Mouse (Mus musculus) thymus, adult 2 months (tissue): Measurements from ENCODE around the gene Fbxo39. TPM values are rescaled to one million over a fixed set of nuclear protein-coding genes. Genes with fewer than 3 reads are reported as not detected.

Experiments used
- DNase-seq: peaks from one replicate; pipeline ENCODE4 v3.0.0; 2021
- H3K27ac ChIP-seq: fragments of 200-500 bp; 2 replicates; pipeline ENCODE4 v1.5.1; 2012; ENCODE audit warnings: low read length, control low read depth; ENCODE audit not compliant: control insufficient read depth, insufficient read depth
- H3K27me3 ChIP-seq: fragments of 200-500 bp; 2 replicates; pipeline ENCODE4 v1.6.1; 2012; ENCODE audit warnings: mild to moderate bottlenecking, low read length, moderate library complexity, mixed read lengths; ENCODE audit not compliant: control insufficient read depth, insufficient read depth
- H3K36me3 ChIP-seq: fragments of 200-500 bp; 2 replicates; pipeline ENCODE4 v1.6.1; 2012; ENCODE audit warnings: mild to moderate bottlenecking, low read length, moderate library complexity; ENCODE audit not compliant: control insufficient read depth, insufficient read depth
- H3K4me1 ChIP-seq: fragments of 200-500 bp; replicated peaks from 2 replicates; pipeline ENCODE4 v1.6.1; 2012; ENCODE audit warnings: low read length; ENCODE audit not compliant: control insufficient read depth, insufficient read depth
- H3K4me3 ChIP-seq: fragments of 200-500 bp; 2 replicates; pipeline ENCODE4 v1.5.1; 2012; ENCODE audit warnings: mild to moderate bottlenecking, low read length, control low read depth, moderate library complexity; ENCODE audit not compliant: control insufficient read depth, insufficient read depth
- CTCF ChIP-seq: fragments of 200-500 bp; IDR thresholded peaks from 2 replicates; pipeline ENCODE4 v1.5.1; 2012; ENCODE audit warnings: mild to moderate bottlenecking, control low read depth, low read length, moderate library complexity, borderline replicate concordance; ENCODE audit not compliant: control insufficient read depth, poor library complexity, insufficient read depth; ENCODE audit errors: extremely low read depth
- POLR2A ChIP-seq: fragments of 200-500 bp; IDR thresholded peaks from 2 replicates; pipeline ENCODE4 v1.6.1; 2012; ENCODE audit warnings: mild to moderate bottlenecking, low read length, control low read depth, moderate library complexity; ENCODE audit not compliant: control insufficient read depth, poor library complexity, insufficient read depth; ENCODE audit errors: extremely low read depth
- WGBS: fragments of 180-500 bp; shearing (Covaris S2); methylation state at CpG from one replicate; pipeline ENCODE4 v1.1.7; 2018; 5-methylcytosine and 5-hydroxymethylcytosine counted together
- polyA plus RNA-seq: library from polyadenylated mRNA; depleted of rRNA; stranded (reverse); fragments of >200 nt; gene quantifications from 2 replicates; pipeline ENCODE4 v1.2.3, GENCODE M21; 2012; rRNA removed

Gene Fbxo39
- polyA plus RNA-seq: 0.18 and 0.26 TPM in 2 replicates

- no peak for TF ChIP-seq POLR2A
- no peak for TF ChIP-seq CTCF
- no peak within 1 kb of the TSS for H3K27ac ChIP-seq
- peaks cover 3% of the 10 kb centered on the region; the same call in 1 of the 2 replicates for H3K27me3 ChIP-seq
- H3K36me3 ChIP-seq: no peaks in the 10 kb centered on the region
- H3K4me1 ChIP-seq: no peaks in the 10 kb centered on the region
- no peak within 1 kb of the TSS for H3K4me3 ChIP-seq
- 19% methylated on average over 42 of the region's 42 CpGs for WGBS
- DNase-seq: no peak
These were observed at the start of gene Fbxo39 for GRCm38 (mm10) chr11:72314151-72314895. Gene Fbxo39, plus strand, starts transcription at chr11:72314444.

DNA sequence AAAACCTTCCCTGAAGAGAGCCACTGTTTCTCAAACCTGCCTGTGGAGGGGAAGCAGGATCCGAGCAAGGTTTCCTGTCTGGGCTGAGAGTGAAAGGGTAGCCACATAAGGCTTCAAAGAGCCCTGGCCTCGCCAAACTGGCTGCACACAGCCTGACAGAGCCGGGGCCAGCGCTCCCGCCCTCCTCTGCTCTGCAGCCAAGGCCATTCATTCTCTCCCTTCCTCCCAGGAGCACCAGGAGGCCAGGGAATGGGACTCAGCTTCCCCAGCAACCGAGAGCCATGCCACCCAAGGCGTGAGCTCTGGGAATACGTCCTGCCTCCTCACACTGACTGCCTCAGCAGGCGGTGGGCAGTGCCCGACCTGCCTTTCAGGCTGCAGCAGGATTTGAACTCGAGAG, 48.8 kb upstream of the Fbxo39 start:
- WGBS: 19% methylated on average over 11 of the region's 11 CpGs
- no peak overlapping the region for H3K4me3 ChIP-seq

GRCm38 (mm10) chr11:72266207-72266959, 47.9 kb upstream of the Fbxo39 start:
- no peaks in the 10 kb centered on the region for H3K36me3 ChIP-seq
- peaks cover 10% of the 10 kb centered on the region; the same call in 1 of the 2 replicates for H3K27me3 ChIP-seq
- DNase-seq: peak; percentile 54
- TF ChIP-seq POLR2A (no peak), CTCF (0 out of 2 replicates have a peak, but pooled peaks have one; percentile 28)
- peaks cover 8% of the 10 kb centered on the region; the same call in 1 of the 2 replicates for H3K4me1 ChIP-seq
- 2% methylated on average over 46 of the region's 46 CpGs for WGBS
- H3K4me3 ChIP-seq: peak overlapping the region; percentile 5
- no peak overlapping the region for H3K27ac ChIP-seq

More for the DNA sequence above, 48.8 kb upstream of the Fbxo39 start:
- no peak overlapping the region for H3K27ac ChIP-seq
- H3K4me1 ChIP-seq: peaks cover 8% of the 10 kb centered on the region; the same call in 1 of the 2 replicates
- no peaks in the 10 kb centered on the region for H3K36me3 ChIP-seq
- DNase-seq: no peak
- TF ChIP-seq POLR2A (no peak), CTCF (no peak)
- H3K27me3 ChIP-seq: peaks cover 10% of the 10 kb centered on the region; the same call in 1 of the 2 replicates

GRCm38 (mm10) chr11:72266960-72267560, 47.2 kb upstream of the Fbxo39 start, which contains the start of gene Slc13a5:
Gene Slc13a5, minus strand, starts transcription at chr11:72267222.
- H3K4me3 ChIP-seq: peak within 1 kb of the TSS; percentile 5
- peaks cover 8% of the 10 kb centered on the region; the same call in 1 of the 2 replicates for H3K4me1 ChIP-seq
- 8% methylated on average over 36 of the region's 36 CpGs for WGBS
- DNase-seq: no peak
- H3K27ac ChIP-seq: no peak within 1 kb of the TSS
- H3K27me3 ChIP-seq: peaks cover 10% of the 10 kb centered on the region; the same call in 1 of the 2 replicates
- H3K36me3 ChIP-seq: no peaks in the 10 kb centered on the region
- TF ChIP-seq POLR2A (no peak), CTCF (no peak)

DNA sequence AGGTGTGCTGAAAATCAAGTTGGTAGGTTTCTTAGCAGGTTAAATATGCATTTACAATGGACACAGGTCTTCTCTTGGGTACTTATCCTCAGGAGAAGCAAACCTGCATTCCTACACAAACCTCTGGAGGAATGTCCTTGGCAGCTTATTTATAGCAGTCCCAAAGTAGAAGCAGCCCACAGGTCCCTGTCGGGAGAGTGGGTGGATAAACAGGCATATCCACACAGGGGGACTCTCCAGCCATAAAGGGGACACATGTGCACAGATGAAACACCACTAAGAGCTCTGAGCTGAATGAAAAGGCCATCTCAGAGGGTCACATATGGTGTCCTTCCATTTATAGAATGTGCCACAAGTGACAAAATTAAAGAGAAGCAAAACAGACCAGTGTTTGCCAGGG, 42.5 kb upstream of the Fbxo39 start:
- no peak for TF ChIP-seq CTCF
- TF ChIP-seq POLR2A: no peak
- H3K27ac ChIP-seq: no peak overlapping the region
- DNase-seq: no peak
- 63% methylated on average over 1 of the region's 1 CpGs for WGBS
- H3K4me3 ChIP-seq: no peak overlapping the region
- H3K36me3 ChIP-seq: no peaks in the 10 kb centered on the region
- peaks cover 6% of the 10 kb centered on the region; the same call in 1 of the 2 replicates for H3K27me3 ChIP-seq
- 0 out of 2 replicates have a peak, but pooled peaks cover under 1% of the 10 kb centered on the region for H3K4me1 ChIP-seq

DNA sequence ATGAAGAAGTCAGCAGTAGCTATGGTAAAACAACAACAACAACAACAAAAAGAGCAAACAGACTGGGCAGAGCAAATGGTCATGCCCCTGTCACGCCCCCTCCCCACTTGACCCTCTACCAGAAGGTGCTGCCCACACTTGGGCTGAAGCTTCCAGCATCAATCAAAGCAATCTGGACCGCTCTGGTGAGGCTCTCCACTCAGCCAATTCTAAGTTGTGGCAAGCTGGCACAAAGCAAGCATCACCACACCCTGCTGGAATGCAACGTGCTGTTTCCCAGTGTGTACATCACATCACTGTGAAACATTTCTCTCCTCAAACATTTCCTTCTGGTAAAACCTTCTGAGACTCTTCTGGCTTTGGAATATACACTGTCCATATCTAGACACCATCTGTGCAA, 40.9 kb upstream of the Fbxo39 start:
- H3K4me1 ChIP-seq: no peaks in the 10 kb centered on the region
- H3K27ac ChIP-seq: no peak overlapping the region
- no peak overlapping the region for H3K4me3 ChIP-seq
- DNase-seq: no peak
- WGBS: 76% methylated on average over 3 of the region's 3 CpGs
- H3K27me3 ChIP-seq: no peaks in the 10 kb centered on the region
- no peaks in the 10 kb centered on the region for H3K36me3 ChIP-seq
- TF ChIP-seq CTCF (no peak), POLR2A (no peak)
